Mouse (Mus musculus) C2C12 (cell line): ENCODE measurements around the gene Itga8.

Experiments used
- CTCF ChIP-seq: IDR thresholded peaks from one replicate; pipeline ENCODE4 v1.5.1; 2011; ENCODE audit not compliant: control insufficient read depth, insufficient read depth, insufficient read length
- MAX ChIP-seq: IDR thresholded peaks from one replicate; pipeline ENCODE4 v1.6.1; 2011; ENCODE audit warnings: mild to moderate bottlenecking, control low read depth

GRCm38 (mm10) chr2:12226367-12226766 is 75.4 kb downstream of the Itga8 start:
- TF ChIP-seq MAX (no peak), CTCF (no peak)
